Mouse (Mus musculus) spleen, adult 2 months (tissue): ENCODE data around the gene Tmsb4x. TPM values are rescaled to one million over a fixed set of nuclear protein-coding genes. Genes with fewer than 3 reads are reported as not detected.

Source experiments
- DNase-seq, 2 experiments: peaks; one replicate each; pipeline versions ENCODE4 v3.0.0 to v3.0.0-alpha.2; 2012 to 2021; ENCODE audit warnings: low spot score in 2 of 2, low read depth in 1 of 2
- H3K27ac ChIP-seq: fragments of 200-500 bp; 2 replicates; pipeline ENCODE4 v1.5.1; 2012; ENCODE audit warnings: low read length, inconsistent platforms; ENCODE audit not compliant: insufficient read depth
- H3K27me3 ChIP-seq: fragments of 200-500 bp; 2 replicates; pipeline ENCODE4 v1.6.1; 2012; ENCODE audit warnings: mild to moderate bottlenecking, moderate library complexity, low read length, inconsistent platforms; ENCODE audit not compliant: control insufficient read depth, insufficient read depth
- H3K36me3 ChIP-seq: fragments of 200-500 bp; 2 replicates; pipeline ENCODE4 v1.6.1; 2012; ENCODE audit warnings: mild to moderate bottlenecking, low read length, inconsistent platforms; ENCODE audit not compliant: control insufficient read depth, insufficient read depth
- H3K4me1 ChIP-seq: fragments of 200-500 bp; 2 replicates; pipeline ENCODE4 v1.6.1; 2011; ENCODE audit warnings: inconsistent platforms; ENCODE audit not compliant: control insufficient read depth, insufficient read depth, insufficient read length
- H3K4me3 ChIP-seq: fragments of 200-500 bp; 2 replicates; pipeline ENCODE4 v1.5.1; 2011; ENCODE audit warnings: mild to moderate bottlenecking, inconsistent platforms; ENCODE audit not compliant: insufficient read depth, insufficient read length; ENCODE audit errors: extremely low read depth
- CTCF ChIP-seq: fragments of 200-500 bp; IDR thresholded peaks from 2 replicates; pipeline ENCODE4 v1.5.1; 2011; ENCODE audit warnings: mild to moderate bottlenecking, inconsistent platforms; ENCODE audit not compliant: insufficient read depth, insufficient read length, insufficient replicate concordance; ENCODE audit errors: extremely low read depth
- POLR2A ChIP-seq: fragments of 200-500 bp; IDR thresholded peaks from 2 replicates; pipeline ENCODE4 v1.6.1; 2011; ENCODE audit warnings: low read depth, low read length, inconsistent platforms
- WGBS: fragments of 180-500 bp; shearing (Covaris S2); methylation state at CpG from one replicate; pipeline ENCODE4 v1.1.7; 2018; 5-methylcytosine and 5-hydroxymethylcytosine counted together
- polyA plus RNA-seq: library from polyadenylated mRNA; depleted of rRNA; stranded (reverse); fragments of >200 nt; gene quantifications from 2 replicates; pipeline ENCODE4 v1.2.3, GENCODE M21; 2012

Gene Tmsb4x
- polyA plus RNA-seq, 1 experiment, result 363 TPM

GRCm38 (mm10) chrX:167209828-167210227 is 713 bp upstream of the Tmsb4x start:
- H3K27ac ChIP-seq, result peak overlapping the region; percentile 98

GRCm38 (mm10) chrX:167208506-167208820 is 652 bp downstream of the Tmsb4x start:
- no peak for DNase-seq
- H3K36me3 ChIP-seq, result peaks cover 12% of the 10 kb centered on the region
- TF ChIP-seq CTCF (no peak), POLR2A (no peak)
- H3K4me1 ChIP-seq, result peaks cover 11% of the 10 kb centered on the region
- H3K27me3 ChIP-seq, result no peaks in the 10 kb centered on the region
- peak overlapping the region; percentile 98 for H3K27ac ChIP-seq
- peak overlapping the region; percentile 68 for H3K4me3 ChIP-seq
- WGBS, result 28% methylated on average over 16 of the region's 16 CpGs

More at GRCm38 (mm10) chrX:167209828-167210227, 713 bp upstream of the Tmsb4x start:
- no peak for TF ChIP-seq CTCF
- no peak; the same call in 1 of the 2 replicates for TF ChIP-seq POLR2A
- 40% methylated on average over 8 of the region's 8 CpGs for WGBS
- no peaks in the 10 kb centered on the region for H3K27me3 ChIP-seq
- DNase-seq, result no peak
- peaks cover 12% of the 10 kb centered on the region for H3K36me3 ChIP-seq
- peaks cover 7% of the 10 kb centered on the region for H3K4me1 ChIP-seq
- H3K4me3 ChIP-seq, result peak overlapping the region; percentile 68

DNA sequence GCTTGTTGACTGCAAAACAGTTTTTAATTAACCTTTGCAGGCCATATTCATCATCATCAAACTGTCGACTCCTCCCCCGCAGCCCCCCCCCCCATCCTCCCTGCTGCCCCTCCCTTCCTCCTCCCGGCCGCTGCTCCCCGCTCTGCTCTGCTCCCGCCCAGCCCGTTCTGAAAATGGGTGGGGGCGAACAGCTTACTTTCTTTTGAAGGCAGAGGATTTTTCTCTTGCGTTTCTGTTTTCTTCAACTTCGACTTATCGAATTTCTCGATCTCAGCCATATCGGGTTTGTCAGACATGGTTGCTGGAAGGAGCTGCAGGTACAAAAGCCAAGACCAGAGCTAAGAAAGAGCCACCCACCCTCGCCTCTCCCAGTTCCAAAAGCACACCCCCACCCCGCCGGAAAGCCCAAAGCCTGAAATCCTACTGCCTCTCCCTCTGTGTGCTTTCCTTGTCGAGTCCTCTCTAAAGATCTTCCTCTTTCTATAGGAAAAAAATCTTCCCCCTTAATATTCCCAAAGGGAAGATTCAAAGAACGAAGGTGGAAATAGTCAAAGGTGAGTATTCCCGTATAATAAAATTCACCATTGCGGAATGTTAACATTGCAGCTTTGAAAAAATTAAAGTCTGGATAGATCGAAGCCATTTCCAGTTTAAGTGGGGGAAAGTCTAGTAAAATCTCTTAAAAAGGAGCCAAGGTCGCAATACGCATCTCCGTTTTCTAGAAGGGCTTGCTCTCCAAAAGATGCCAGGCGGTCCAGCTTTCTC is 1.2 kb downstream of the Tmsb4x start:
- DNase-seq, result no peak

GRCm38 (mm10) chrX:167205813-167206520 is 3.1 kb downstream of the Tmsb4x start:
- Histone ChIP-seq H3K4me1 (peaks cover 7% of the 10 kb centered on the region; the same call in 1 of the 2 replicates), H3K27ac (peak overlapping the region; percentile 83), H3K36me3 (peaks cover 12% of the 10 kb centered on the region), H3K4me3 (peak overlapping the region; percentile 44), H3K27me3 (no peaks in the 10 kb centered on the region)
- TF ChIP-seq CTCF (no peak), POLR2A (peak; percentile 3; the same call in 1 of the 2 replicates)
- 39% methylated on average over 8 of the region's 8 CpGs for WGBS
- no peak for DNase-seq

More for the DNA sequence above, 1.2 kb downstream of the Tmsb4x start:
- Histone ChIP-seq H3K36me3 (peaks cover 12% of the 10 kb centered on the region), H3K4me1 (peaks cover 12% of the 10 kb centered on the region), H3K27me3 (no peaks in the 10 kb centered on the region), H3K27ac (peak overlapping the region; percentile 98), H3K4me3 (peak overlapping the region; percentile 68)
- TF ChIP-seq CTCF, result no peak
- no peak for TF ChIP-seq POLR2A
- 30% methylated on average over 24 of the region's 25 CpGs for WGBS

DNA sequence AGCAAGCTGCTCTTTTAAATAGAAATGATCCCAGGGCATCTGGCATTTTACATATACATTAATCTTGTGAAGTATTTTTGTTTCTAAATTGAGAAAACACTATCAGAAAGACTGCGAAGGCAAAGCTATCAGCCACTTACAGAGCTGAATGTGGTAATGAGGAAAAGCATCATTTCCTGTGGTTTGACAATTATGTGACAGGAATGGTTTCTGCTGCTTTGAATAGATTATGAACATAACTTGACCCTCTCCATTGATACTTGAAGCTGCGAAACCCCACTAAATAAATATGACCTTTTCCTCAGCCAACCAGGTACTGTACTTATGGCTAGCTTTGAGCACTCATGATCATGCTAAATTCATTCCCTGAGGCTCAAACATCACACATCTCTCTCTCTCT is 7.8 kb downstream of the Tmsb4x start:
- H3K36me3 ChIP-seq, result no peaks in the 10 kb centered on the region; the same call in 1 of the 2 replicates
- no peaks in the 10 kb centered on the region for H3K27me3 ChIP-seq
- DNase-seq, result no peak
- no peak for TF ChIP-seq POLR2A
- TF ChIP-seq CTCF, result no peak
- H3K27ac ChIP-seq, result peak overlapping the region; percentile 60; the same call in 1 of the 2 replicates
- no peak overlapping the region for H3K4me3 ChIP-seq
- peaks cover 7% of the 10 kb centered on the region; the same call in 1 of the 2 replicates for H3K4me1 ChIP-seq
- 38% methylated on average over 2 of the region's 2 CpGs for WGBS

DNA sequence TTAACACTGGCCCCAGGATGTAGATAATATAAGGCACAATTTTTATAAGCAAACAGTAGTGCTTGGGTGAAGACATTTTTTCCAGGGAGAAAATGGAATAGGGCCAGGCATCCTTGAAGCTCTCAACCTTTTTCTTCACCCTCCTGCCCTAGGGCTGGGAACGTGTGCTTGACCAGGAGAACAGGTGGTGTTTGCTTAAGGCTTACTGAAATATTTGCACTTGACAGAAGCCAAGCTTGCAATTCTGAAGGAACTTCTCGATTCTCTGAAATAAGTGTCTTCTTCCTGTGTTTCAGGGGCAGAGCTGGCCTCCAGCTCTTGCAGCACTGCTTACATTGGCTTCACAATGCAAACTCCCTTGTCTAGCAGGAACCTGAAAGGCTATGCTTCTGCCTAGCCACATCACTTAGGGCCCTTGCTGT is 13.9 kb downstream of the Tmsb4x start:
- H3K27ac ChIP-seq, result peak overlapping the region; percentile 57; the same call in 1 of the 2 replicates

More for the DNA sequence above, 13.9 kb downstream of the Tmsb4x start:
- no peak overlapping the region for H3K4me3 ChIP-seq
- no peak for DNase-seq
- H3K27me3 ChIP-seq, result no peaks in the 10 kb centered on the region
- 37% methylated on average over 2 of the region's 2 CpGs for WGBS
- H3K36me3 ChIP-seq, result no peaks in the 10 kb centered on the region
- no peaks in the 10 kb centered on the region; the same call in 1 of the 2 replicates for H3K4me1 ChIP-seq
- TF ChIP-seq CTCF, result no peak
- TF ChIP-seq POLR2A, result no peak
